Mouse (Mus musculus) embryonic fibroblast, embryonic 13.5 days (primary cell): ENCODE results near the gene Grb7.

ENCODE experiments used
- CTCF ChIP-seq: IDR thresholded peaks from 2 replicates; pipeline ENCODE4 v1.5.1; 2011; ENCODE audit warnings: mild to moderate bottlenecking, control low read depth, low read length, moderate library complexity, borderline replicate concordance; ENCODE audit not compliant: insufficient read depth
- POLR2A ChIP-seq: IDR thresholded peaks from 2 replicates; pipeline ENCODE4 v1.6.1; 2011; ENCODE audit warnings: low read depth, mild to moderate bottlenecking, control low read depth, low read length, moderate library complexity

DNA sequence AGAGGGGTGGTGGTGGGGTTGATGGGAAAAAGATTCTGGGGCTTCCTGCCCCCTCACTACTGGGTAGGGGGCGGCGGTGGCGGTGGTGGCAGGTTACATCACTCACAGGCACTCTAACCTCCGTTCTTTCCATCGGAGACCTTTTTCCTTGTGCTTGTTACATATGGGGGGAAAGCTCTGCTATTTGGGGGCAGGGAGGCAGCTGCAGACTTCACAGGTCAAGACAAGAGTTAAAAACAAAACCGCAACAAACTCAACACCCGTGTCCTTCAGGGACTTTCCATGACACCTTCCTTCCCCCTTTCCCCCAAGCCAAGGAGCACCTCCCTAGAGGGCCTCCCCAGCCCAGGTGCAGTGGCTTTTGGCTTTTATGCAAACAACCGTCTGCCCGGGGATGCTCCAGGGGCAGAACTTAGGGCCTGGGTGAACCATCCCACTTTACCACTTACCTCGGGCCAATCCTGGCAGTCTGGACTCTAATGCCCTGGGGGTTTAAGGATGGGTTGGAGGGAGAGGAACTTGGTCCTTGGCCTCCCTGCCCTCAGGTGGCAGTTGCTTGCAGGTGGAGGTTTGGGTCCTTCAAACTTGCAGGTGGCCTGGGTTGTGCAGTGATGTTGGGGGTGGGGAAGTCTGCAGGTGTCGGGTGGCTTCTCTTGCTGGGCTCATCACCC lies 13.0 kb downstream of the Grb7 start:
- no peak for TF ChIP-seq CTCF
- TF ChIP-seq POLR2A, result no peak
